Mouse (Mus musculus): ENCODE measurements around the gene Gpr3. TPM values are rescaled to one million over a fixed set of nuclear protein-coding genes. Genes with fewer than 3 reads are reported as not detected.
A peak's percentile ranks its signal among the peaks of the same experiment; 100 is the strongest.

Gene Gpr3
- polyA plus RNA-seq, 1 experiment from 2014 or later: 0.37 TPM

DNA sequence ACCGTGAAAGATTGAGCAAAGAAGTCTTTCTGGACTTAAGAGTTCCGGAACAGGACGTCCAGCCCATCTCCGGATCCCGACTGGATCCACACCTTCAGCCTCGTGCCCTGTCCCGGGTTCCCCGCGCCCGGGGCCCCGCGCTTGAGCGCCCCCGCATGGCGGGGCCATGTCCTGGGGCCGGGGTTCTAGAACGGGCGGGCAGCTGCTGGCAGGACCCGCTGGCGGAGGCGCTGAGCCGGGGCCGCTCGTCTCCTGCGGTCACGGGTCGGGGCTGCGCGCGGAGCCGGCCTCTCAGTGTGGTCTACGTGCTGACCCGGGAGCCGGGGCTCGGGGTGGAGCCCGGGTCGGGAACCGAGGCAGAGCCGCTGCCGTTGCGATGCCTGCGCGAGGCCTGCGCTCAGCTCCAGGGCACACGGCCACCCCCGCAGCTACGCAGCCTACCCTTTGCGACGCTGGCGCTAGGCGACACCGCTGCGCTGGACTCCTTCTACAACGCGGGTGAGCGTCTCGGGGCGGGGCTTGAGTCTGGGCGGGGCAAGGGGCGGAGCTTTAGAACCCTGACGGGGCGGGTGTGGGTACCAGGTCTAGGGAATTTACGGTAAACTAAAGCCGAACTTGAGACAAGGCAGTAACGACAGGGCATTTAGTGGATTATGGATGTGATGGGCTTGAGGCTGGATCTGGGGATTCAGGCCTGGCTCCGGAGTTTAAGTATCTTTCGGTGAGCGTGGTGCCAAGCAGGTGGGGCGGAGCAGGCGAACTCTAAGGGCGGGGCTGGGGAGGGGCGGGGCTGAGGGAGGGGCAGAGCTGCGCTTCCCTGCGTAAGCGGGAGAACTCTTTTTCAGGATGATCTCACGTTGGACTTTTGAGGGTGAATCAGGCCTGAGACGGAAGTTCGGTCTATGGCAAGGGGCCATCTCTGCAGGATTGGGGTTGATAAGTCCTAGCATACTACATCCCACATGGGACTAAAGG is 28.9 kb upstream of the Gpr3 start:
- Histone ChIP-seq H3K27ac (ENCODE audit: low read depth, low read length) (no peak overlapping the region), H3K9me3 (ENCODE audit: control insufficient read depth, low read length) (no peaks in the 10 kb centered on the region), H3K27me3 (ENCODE audit: control insufficient read depth, insufficient read depth, low read length) (peaks cover 28% of the 10 kb centered on the region), H3K9ac (ENCODE audit: low read length) (peak overlapping the region; percentile 55; the same call in 1 of the 2 replicates), H3K36me3 (ENCODE audit: control insufficient read depth, insufficient read depth, low read length) (no peaks in the 10 kb centered on the region), H3K4me3 (ENCODE audit: low read depth, low read length) (peak overlapping the region; percentile 48), H3K4me2 (ENCODE audit: low read depth, low read length, severe bottlenecking) (peak overlapping the region; percentile 86), H3K4me1 (replicated peaks; ENCODE audit: control insufficient read depth, insufficient read depth, low read length) (peaks cover 6% of the 10 kb centered on the region; the same call in 1 of the 2 replicates)
- WGBS: 1% methylated on average over 78 of the region's 78 CpGs
- DNase-seq (ENCODE audit: low spot score) (peak; percentile 95), ATAC-seq (replicated peaks; ENCODE audit: low FRiP score) (peak; percentile 95)

DNA sequence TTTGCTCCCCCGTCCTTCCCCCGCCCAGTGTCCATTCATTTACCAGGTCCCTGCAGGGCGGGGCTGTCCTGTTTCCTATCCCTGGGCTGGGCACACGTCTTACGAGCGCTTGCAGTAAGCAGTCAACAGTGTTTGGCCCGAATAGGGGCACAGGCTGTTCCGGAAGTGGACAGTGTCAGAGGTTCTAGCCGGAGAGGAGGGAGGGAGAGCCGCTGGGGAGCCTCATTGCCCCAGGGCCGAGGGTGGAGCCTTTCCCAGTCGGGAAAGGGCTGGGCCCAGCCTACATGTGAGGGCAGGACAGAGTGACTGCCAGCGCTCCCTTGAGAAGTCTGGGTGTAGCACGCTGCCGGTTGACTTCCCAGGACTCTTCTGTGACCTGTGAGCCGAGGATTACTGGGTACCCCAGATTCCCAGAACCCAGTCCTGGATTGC is 28.2 kb upstream of the Gpr3 start, which contains the start of gene Map3k6:
TSS of gene Map3k6 (plus strand) at position 329 of the 432 bp plus-strand sequence.
- H3K4me2 ChIP-seq (ENCODE audit: low read depth, low read length, severe bottlenecking): peak within 1 kb of the TSS; percentile 86
- 0 out of 2 replicates have a peak, but pooled peaks have one; percentile 11 for ATAC-seq (replicated peaks; ENCODE audit: low FRiP score)
- 3% methylated on average over 16 of the region's 16 CpGs for WGBS

DNA sequence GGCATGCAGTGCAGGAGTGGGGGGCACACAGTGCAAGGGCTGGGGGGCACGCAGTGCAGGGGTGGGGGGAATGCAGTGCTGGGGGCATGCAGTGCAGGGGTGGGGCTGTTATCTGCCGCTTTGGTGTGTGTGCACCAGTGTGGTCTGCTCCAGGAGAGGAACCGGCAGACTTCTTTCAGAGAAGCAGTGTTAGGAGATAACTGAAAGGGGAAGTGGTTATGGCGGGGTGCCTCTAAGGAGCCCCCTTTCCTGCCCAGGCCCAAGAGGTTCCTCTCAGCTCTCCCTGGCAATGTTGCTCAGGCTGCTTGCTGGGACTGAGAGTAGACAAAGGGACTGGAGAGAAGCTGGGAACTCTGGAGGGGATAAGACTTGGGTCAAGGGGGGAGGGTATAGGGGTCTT is 25.6 kb upstream of the Gpr3 start:
- 86% methylated on average over 4 of the region's 4 CpGs for WGBS

More for the DNA sequence above, 28.2 kb upstream of the Gpr3 start, which contains the start of gene Map3k6:
- peak; percentile 66 for DNase-seq (ENCODE audit: low spot score)
- Histone ChIP-seq H3K9me3 (ENCODE audit: control insufficient read depth, low read length) (no peaks in the 10 kb centered on the region), H3K4me1 (replicated peaks; ENCODE audit: control insufficient read depth, insufficient read depth, low read length) (peaks cover 6% of the 10 kb centered on the region; the same call in 1 of the 2 replicates), H3K4me3 (ENCODE audit: low read depth, low read length) (peak within 1 kb of the TSS; percentile 48), H3K27ac (ENCODE audit: low read depth, low read length) (no peak within 1 kb of the TSS), H3K36me3 (ENCODE audit: control insufficient read depth, insufficient read depth, low read length) (no peaks in the 10 kb centered on the region), H3K9ac (ENCODE audit: low read length) (peak within 1 kb of the TSS; percentile 55; the same call in 1 of the 2 replicates), H3K27me3 (ENCODE audit: control insufficient read depth, insufficient read depth, low read length) (peaks cover 28% of the 10 kb centered on the region)

DNA sequence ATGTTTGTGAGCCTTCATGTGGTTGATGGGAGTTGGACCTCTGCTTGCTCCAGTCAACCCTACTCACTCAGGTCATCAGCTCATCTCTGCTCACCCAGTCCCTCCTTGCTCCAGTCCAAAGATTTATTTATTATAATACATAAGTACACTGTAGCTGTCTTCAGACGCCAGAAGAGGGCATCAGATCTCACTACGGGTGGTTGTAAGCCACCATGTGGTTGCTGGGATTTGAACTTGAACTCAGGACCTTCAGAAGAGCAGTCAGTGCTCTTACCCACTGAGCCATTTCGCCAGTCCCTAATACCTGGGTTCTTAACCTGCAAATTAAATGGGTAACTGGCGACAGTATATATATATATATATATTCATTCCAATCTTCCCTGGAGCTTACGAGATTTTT is 23.1 kb upstream of the Gpr3 start:
- ATAC-seq (replicated peaks; ENCODE audit: low FRiP score) (no peak), DNase-seq (ENCODE audit: low spot score) (no peak)
- Histone ChIP-seq H3K9me3 (ENCODE audit: control insufficient read depth, low read length) (no peaks in the 10 kb centered on the region), H3K27me3 (ENCODE audit: control insufficient read depth, insufficient read depth, low read length) (peaks cover 8% of the 10 kb centered on the region), H3K4me2 (ENCODE audit: low read depth, low read length, severe bottlenecking) (no peak overlapping the region), H3K4me3 (ENCODE audit: low read depth, low read length) (no peak overlapping the region), H3K9ac (ENCODE audit: low read length) (no peak overlapping the region), H3K36me3 (ENCODE audit: control insufficient read depth, insufficient read depth, low read length) (no peaks in the 10 kb centered on the region), H3K4me1 (replicated peaks; ENCODE audit: control insufficient read depth, insufficient read depth, low read length) (peaks cover 3% of the 10 kb centered on the region; the same call in 1 of the 2 replicates), H3K27ac (ENCODE audit: low read depth, low read length) (no peak overlapping the region)
- 79% methylated on average over 5 of the region's 5 CpGs for WGBS

More for the DNA sequence above, 25.6 kb upstream of the Gpr3 start:
- no peak for ATAC-seq (replicated peaks; ENCODE audit: low FRiP score)
- H3K27ac ChIP-seq (ENCODE audit: low read depth, low read length): no peak overlapping the region
- no peak overlapping the region for H3K4me2 ChIP-seq (ENCODE audit: low read depth, low read length, severe bottlenecking)
- H3K27me3 ChIP-seq (ENCODE audit: control insufficient read depth, insufficient read depth, low read length): peaks cover 25% of the 10 kb centered on the region
- H3K4me3 ChIP-seq (ENCODE audit: low read depth, low read length): no peak overlapping the region
- no peak overlapping the region for H3K9ac ChIP-seq (ENCODE audit: low read length)
- peaks cover 6% of the 10 kb centered on the region; the same call in 1 of the 2 replicates for H3K4me1 ChIP-seq (replicated peaks; ENCODE audit: control insufficient read depth, insufficient read depth, low read length)
- no peak for DNase-seq (ENCODE audit: low spot score)
- no peaks in the 10 kb centered on the region for H3K36me3 ChIP-seq (ENCODE audit: control insufficient read depth, insufficient read depth, low read length)
- H3K9me3 ChIP-seq (ENCODE audit: control insufficient read depth, low read length): no peaks in the 10 kb centered on the region

DNA sequence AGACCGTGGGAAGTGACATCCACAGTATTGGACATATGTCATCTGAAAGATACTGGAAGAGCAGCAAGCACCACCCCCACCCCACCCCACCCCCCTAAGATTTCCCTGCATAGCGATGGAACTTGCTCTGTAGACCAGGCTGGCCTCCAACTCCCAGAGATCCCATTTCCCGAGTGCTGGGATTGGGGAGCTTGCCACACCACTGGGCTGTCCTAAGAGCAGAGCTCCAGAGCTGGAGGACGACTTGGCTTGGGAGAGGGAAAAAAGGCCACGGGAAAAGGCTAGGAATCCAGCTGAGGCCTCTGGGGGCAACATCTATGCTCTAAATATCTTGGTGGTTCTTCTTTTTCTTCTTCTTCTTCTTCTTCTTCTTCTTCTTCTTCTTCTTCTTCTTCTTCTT is 22.4 kb upstream of the Gpr3 start:
- DNase-seq (ENCODE audit: low spot score) (no peak), ATAC-seq (replicated peaks; ENCODE audit: low FRiP score) (no peak)
- WGBS: 69% methylated on average over 5 of the region's 5 CpGs
- Histone ChIP-seq H3K9me3 (ENCODE audit: control insufficient read depth, low read length) (no peaks in the 10 kb centered on the region), H3K9ac (ENCODE audit: low read length) (no peak overlapping the region), H3K27ac (ENCODE audit: low read depth, low read length) (no peak overlapping the region), H3K4me3 (ENCODE audit: low read depth, low read length) (no peak overlapping the region), H3K36me3 (ENCODE audit: control insufficient read depth, insufficient read depth, low read length) (no peaks in the 10 kb centered on the region), H3K4me1 (replicated peaks; ENCODE audit: control insufficient read depth, insufficient read depth, low read length) (no peaks in the 10 kb centered on the region), H3K4me2 (ENCODE audit: low read depth, low read length, severe bottlenecking) (no peak overlapping the region), H3K27me3 (ENCODE audit: control insufficient read depth, insufficient read depth, low read length) (peaks cover 2% of the 10 kb centered on the region; the same call in 1 of the 2 replicates)

DNA sequence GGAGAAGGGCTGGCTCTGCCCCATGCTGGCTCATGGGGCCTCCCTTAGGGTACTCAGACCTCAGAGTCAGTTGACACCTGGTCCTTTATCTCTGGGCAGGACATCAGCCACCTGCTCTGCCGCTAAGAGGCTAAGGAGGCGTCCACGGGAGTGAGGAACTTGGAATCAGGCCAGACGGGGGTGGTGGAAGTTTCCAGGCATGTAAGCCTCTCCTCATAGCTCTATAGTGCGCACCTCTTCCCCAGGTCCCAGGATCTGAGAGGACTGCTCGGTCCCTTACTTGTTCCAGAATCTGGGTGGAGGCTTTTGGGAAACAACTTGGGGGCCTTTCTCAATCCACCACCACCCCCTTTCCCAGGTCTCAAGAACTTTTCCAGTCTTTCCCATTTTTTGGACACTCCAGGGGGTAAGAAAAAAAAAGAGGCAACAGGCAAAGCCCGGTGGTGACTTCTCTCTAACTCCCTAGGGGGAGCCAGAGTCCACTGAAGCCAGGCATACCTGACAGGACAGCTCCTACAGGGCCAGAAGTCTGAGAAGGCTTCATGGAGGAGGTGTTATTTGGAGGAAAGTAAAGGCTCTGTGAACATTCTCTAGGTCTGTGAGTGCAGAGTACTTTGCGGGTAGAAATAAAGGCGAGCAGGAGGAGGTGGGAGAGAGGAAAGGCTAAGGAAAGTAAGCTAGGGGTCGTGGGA is 21.1 kb upstream of the Gpr3 start:
- WGBS: 41% methylated on average over 10 of the region's 10 CpGs

DNA sequence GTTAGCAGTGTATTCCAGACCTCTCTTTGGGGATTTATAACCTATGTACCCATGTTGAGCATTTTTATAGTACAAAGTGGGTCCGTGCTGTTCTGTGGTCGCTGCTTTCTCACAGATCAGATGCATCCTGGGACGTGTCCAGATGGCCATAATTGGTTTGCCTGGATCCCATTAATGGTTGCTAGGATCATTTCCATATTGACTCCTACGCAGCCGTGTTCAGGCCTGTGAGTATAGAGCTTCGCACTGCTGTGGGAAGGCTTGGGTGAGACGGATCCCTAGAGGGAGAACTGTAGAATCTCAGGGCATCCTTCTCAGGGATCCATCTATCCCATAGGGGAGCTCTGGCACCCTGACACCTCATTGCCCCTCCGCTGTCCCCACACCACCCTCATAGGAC is 17.2 kb upstream of the Gpr3 start:
- Histone ChIP-seq H3K27ac (ENCODE audit: low read depth, low read length) (no peak overlapping the region), H3K9me3 (ENCODE audit: control insufficient read depth, low read length) (no peaks in the 10 kb centered on the region), H3K4me2 (ENCODE audit: low read depth, low read length, severe bottlenecking) (no peak overlapping the region), H3K36me3 (ENCODE audit: control insufficient read depth, insufficient read depth, low read length) (no peaks in the 10 kb centered on the region), H3K27me3 (ENCODE audit: control insufficient read depth, insufficient read depth, low read length) (no peaks in the 10 kb centered on the region), H3K4me3 (ENCODE audit: low read depth, low read length) (no peak overlapping the region), H3K9ac (ENCODE audit: low read length) (no peak overlapping the region), H3K4me1 (replicated peaks; ENCODE audit: control insufficient read depth, insufficient read depth, low read length) (no peaks in the 10 kb centered on the region)
- DNase-seq (ENCODE audit: low spot score) (no peak), ATAC-seq (replicated peaks; ENCODE audit: low FRiP score) (no peak)
- WGBS: 79% methylated on average over 8 of the region's 8 CpGs

More for the DNA sequence above, 21.1 kb upstream of the Gpr3 start:
- Histone ChIP-seq H3K27me3 (ENCODE audit: control insufficient read depth, insufficient read depth, low read length) (no peaks in the 10 kb centered on the region), H3K9me3 (ENCODE audit: control insufficient read depth, low read length) (no peaks in the 10 kb centered on the region), H3K4me2 (ENCODE audit: low read depth, low read length, severe bottlenecking) (no peak overlapping the region), H3K9ac (ENCODE audit: low read length) (no peak overlapping the region), H3K4me1 (replicated peaks; ENCODE audit: control insufficient read depth, insufficient read depth, low read length) (no peaks in the 10 kb centered on the region), H3K27ac (ENCODE audit: low read depth, low read length) (no peak overlapping the region), H3K36me3 (ENCODE audit: control insufficient read depth, insufficient read depth, low read length) (no peaks in the 10 kb centered on the region), H3K4me3 (ENCODE audit: low read depth, low read length) (no peak overlapping the region)
- ATAC-seq (replicated peaks; ENCODE audit: low FRiP score) (no peak), DNase-seq (ENCODE audit: low spot score) (no peak)

DNA sequence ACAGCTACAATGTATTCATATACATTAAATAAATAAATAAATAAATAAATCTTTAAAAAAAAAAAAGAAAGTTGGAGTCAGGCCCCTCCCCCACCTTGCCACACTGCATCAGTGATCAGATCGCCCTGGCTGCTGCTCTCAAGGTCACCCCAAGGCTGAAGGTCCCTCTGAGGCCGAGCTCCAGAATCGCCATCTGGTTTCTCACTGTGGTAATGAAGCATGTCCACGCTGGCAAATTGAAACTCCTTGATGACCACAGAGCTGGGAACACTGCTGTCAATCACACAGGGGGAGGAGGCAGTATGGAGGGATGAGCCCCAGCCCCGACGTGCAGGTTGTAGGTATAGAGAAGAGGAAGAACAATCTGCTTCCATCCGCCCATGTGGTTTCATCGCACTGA is 15.3 kb upstream of the Gpr3 start:
- Histone ChIP-seq H3K27ac (ENCODE audit: low read depth, low read length) (no peak overlapping the region), H3K27me3 (ENCODE audit: control insufficient read depth, insufficient read depth, low read length) (no peaks in the 10 kb centered on the region), H3K4me2 (ENCODE audit: low read depth, low read length, severe bottlenecking) (no peak overlapping the region), H3K9me3 (ENCODE audit: control insufficient read depth, low read length) (no peaks in the 10 kb centered on the region), H3K4me1 (replicated peaks; ENCODE audit: control insufficient read depth, insufficient read depth, low read length) (no peaks in the 10 kb centered on the region), H3K4me3 (ENCODE audit: low read depth, low read length) (no peak overlapping the region), H3K9ac (ENCODE audit: low read length) (no peak overlapping the region), H3K36me3 (ENCODE audit: control insufficient read depth, insufficient read depth, low read length) (no peaks in the 10 kb centered on the region)
- ATAC-seq (replicated peaks; ENCODE audit: low FRiP score): no peak
- WGBS: 69% methylated on average over 8 of the region's 8 CpGs
- no peak for DNase-seq (ENCODE audit: low spot score)
